Mouse (Mus musculus): ENCODE results near the gene Fam43b. TPM values are rescaled to one million over a fixed set of nuclear protein-coding genes. Genes with fewer than 3 reads are reported as not detected.

Gene Fam43b
- polyA plus RNA-seq, 1 experiment from 2014 or later = 2.6 TPM

- 54% methylated on average over 5 of the region's 5 CpGs for WGBS
- Histone ChIP-seq H3K9me3 (no peaks in the 10 kb centered on the region), H3K4me1 (replicated peaks) (peaks cover 8% of the 10 kb centered on the region; the same call in 1 of the 2 replicates), H3K4me3 (no peak overlapping the region), H3K36me3 (no peaks in the 10 kb centered on the region), H3K9ac (no peak overlapping the region), H3K27ac (replicated peaks) (no peak overlapping the region), H3K27me3 (peaks cover 40% of the 10 kb centered on the region; the same call in 1 of the 2 replicates), H3K4me2 (no peak overlapping the region)
- ATAC-seq (ENCODE audit: low read depth) = no peak
These were observed 20.1 kb upstream of the Fam43b start for GRCm38 (mm10) chr4:138416414-138416813.

- Histone ChIP-seq H3K27ac (replicated peaks) (no peak overlapping the region), H3K4me2 (no peak overlapping the region), H3K9me3 (no peaks in the 10 kb centered on the region), H3K4me3 (no peak overlapping the region), H3K4me1 (replicated peaks) (peaks cover 8% of the 10 kb centered on the region; the same call in 1 of the 2 replicates), H3K9ac (no peak overlapping the region), H3K27me3 (peaks cover 42% of the 10 kb centered on the region; the same call in 1 of the 2 replicates), H3K36me3 (no peaks in the 10 kb centered on the region)
- 81% methylated on average over 3 of the region's 3 CpGs for WGBS
- no peak for ATAC-seq (ENCODE audit: low read depth)
These were observed 19.7 kb upstream of the Fam43b start for GRCm38 (mm10) chr4:138415991-138416390.

- no peaks in the 10 kb centered on the region for H3K9me3 ChIP-seq
- no peak for ATAC-seq (ENCODE audit: low read depth)
- 24% methylated on average over 5 of the region's 6 CpGs for WGBS
- no peak overlapping the region for H3K4me2 ChIP-seq
- peaks cover 8% of the 10 kb centered on the region; the same call in 1 of the 2 replicates for H3K4me1 ChIP-seq (replicated peaks)
- H3K4me3 ChIP-seq = no peak overlapping the region
- H3K27ac ChIP-seq (replicated peaks) = no peak overlapping the region
- no peaks in the 10 kb centered on the region for H3K36me3 ChIP-seq
- H3K27me3 ChIP-seq = peaks cover 49% of the 10 kb centered on the region
- H3K9ac ChIP-seq = peak overlapping the region; percentile 22; the same call in 1 of the 2 replicates
These were observed 18.4 kb upstream of the Fam43b start for GRCm38 (mm10) chr4:138414725-138415124.

DNA sequence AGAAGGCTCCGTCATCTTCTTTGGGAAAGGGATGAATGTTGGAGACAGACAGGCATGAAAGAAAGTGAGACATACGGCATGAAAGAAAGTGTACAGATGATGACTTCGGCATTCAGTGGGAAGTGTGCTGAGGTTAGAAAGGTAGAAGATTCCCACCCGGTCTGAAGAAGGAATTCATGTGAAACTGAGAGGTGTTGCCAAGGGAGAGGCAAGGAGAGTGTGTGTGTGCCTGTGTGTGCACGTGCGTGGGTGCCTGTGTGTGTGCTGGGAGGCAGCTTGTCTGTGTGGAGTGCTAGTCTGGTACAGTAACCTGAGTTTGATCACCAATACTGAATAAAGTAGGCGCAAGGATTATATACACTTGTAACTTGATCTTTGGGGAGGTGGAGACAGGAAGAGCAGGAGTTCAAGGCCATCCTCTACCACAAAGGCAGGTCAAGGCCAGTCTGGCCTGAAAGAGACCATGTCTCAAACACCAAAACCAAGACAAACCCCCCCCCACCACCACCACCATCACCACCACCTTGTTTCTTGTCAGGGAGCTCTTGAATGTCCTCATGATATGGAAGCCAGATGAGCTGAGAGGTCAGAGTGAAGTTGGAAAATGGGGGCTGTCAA, 15.3 kb upstream of the Fam43b start:
- H3K9ac ChIP-seq = no peak overlapping the region
- ATAC-seq (ENCODE audit: low read depth) = no peak
- peaks cover 8% of the 10 kb centered on the region; the same call in 1 of the 2 replicates for H3K4me1 ChIP-seq (replicated peaks)
- no peak overlapping the region for H3K4me3 ChIP-seq
- H3K4me2 ChIP-seq = no peak overlapping the region
- no peaks in the 10 kb centered on the region for H3K9me3 ChIP-seq
- no peaks in the 10 kb centered on the region for H3K36me3 ChIP-seq
- peaks cover 46% of the 10 kb centered on the region for H3K27me3 ChIP-seq
- WGBS = 57% methylated on average over 7 of the region's 7 CpGs
- H3K27ac ChIP-seq (replicated peaks) = no peak overlapping the region

- no peak for ATAC-seq (ENCODE audit: low read depth)
- no peaks in the 10 kb centered on the region for H3K36me3 ChIP-seq
- no peak overlapping the region for H3K4me3 ChIP-seq
- no peaks in the 10 kb centered on the region for H3K9me3 ChIP-seq
- WGBS = 10% methylated on average over 5 of the region's 5 CpGs
- H3K4me1 ChIP-seq (replicated peaks) = peaks cover 8% of the 10 kb centered on the region; the same call in 1 of the 2 replicates
- H3K9ac ChIP-seq = no peak overlapping the region
- H3K4me2 ChIP-seq = no peak overlapping the region
- peaks cover 46% of the 10 kb centered on the region for H3K27me3 ChIP-seq
- no peak overlapping the region for H3K27ac ChIP-seq (replicated peaks)
These were observed 14.7 kb upstream of the Fam43b start for GRCm38 (mm10) chr4:138411011-138411410.

- H3K27me3 ChIP-seq = peaks cover 32% of the 10 kb centered on the region
- H3K4me2 ChIP-seq = no peak overlapping the region
- no peaks in the 10 kb centered on the region for H3K9me3 ChIP-seq
- H3K4me3 ChIP-seq = no peak overlapping the region
- no peaks in the 10 kb centered on the region for H3K36me3 ChIP-seq
- H3K4me1 ChIP-seq (replicated peaks) = no peaks in the 10 kb centered on the region
- 85% methylated on average over 12 of the region's 13 CpGs for WGBS
- H3K9ac ChIP-seq = no peak overlapping the region
- H3K27ac ChIP-seq (replicated peaks) = no peak overlapping the region
- no peak for ATAC-seq (ENCODE audit: low read depth)
These were observed 11.3 kb upstream of the Fam43b start for GRCm38 (mm10) chr4:138407479-138408194.

- Histone ChIP-seq H3K9ac (no peak overlapping the region), H3K27me3 (peaks cover 17% of the 10 kb centered on the region), H3K9me3 (no peaks in the 10 kb centered on the region), H3K4me2 (no peak overlapping the region), H3K4me1 (replicated peaks) (no peaks in the 10 kb centered on the region), H3K36me3 (no peaks in the 10 kb centered on the region), H3K4me3 (no peak overlapping the region), H3K27ac (replicated peaks) (no peak overlapping the region)
- no peak for ATAC-seq (ENCODE audit: low read depth)
- 2% methylated on average over 2 of the region's 2 CpGs for WGBS
These were observed 8.5 kb upstream of the Fam43b start for GRCm38 (mm10) chr4:138404806-138405205.

DNA sequence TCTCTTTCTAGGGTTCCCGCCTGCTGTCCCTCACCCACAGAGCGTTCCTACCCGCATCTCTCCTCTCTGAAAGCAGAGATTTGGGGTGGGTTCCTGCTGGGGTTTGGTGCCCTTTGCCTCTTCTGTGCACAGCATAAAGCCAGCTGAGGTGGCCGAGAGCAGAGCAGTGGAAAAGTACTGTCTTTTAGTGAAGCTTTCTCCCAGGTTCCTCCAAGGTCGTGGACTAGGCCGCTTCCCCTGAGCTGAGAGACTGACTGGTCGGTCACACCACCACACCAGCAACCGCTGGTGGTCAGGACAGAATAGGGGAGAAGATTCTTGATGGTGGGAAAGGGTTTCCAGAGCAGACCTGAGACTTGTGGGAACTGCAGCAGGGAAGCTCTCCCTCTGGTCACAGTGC, 383 bp upstream of the Fam43b start:
- H3K4me2 ChIP-seq = peak overlapping the region; percentile 66
- H3K9ac ChIP-seq = peak overlapping the region; percentile 68; the same call in 1 of the 2 replicates
- no peak overlapping the region for H3K27ac ChIP-seq (replicated peaks)
- H3K27me3 ChIP-seq = peaks cover 89% of the 10 kb centered on the region
- H3K36me3 ChIP-seq = no peaks in the 10 kb centered on the region
- peak overlapping the region; percentile 43 for H3K4me3 ChIP-seq
- no peak for ATAC-seq (ENCODE audit: low read depth)
- peaks cover 21% of the 10 kb centered on the region for H3K4me1 ChIP-seq (replicated peaks)
- WGBS = 5% methylated on average over 8 of the region's 8 CpGs
- no peaks in the 10 kb centered on the region for H3K9me3 ChIP-seq

- Histone ChIP-seq H3K4me1 (replicated peaks) (peaks cover 21% of the 10 kb centered on the region), H3K27me3 (peaks cover 98% of the 10 kb centered on the region), H3K27ac (replicated peaks) (no peak overlapping the region), H3K4me2 (peak overlapping the region; percentile 66), H3K9ac (peak overlapping the region; percentile 68), H3K36me3 (no peaks in the 10 kb centered on the region), H3K4me3 (peak overlapping the region; percentile 43), H3K9me3 (no peaks in the 10 kb centered on the region)
- ATAC-seq (ENCODE audit: low read depth) = peak; percentile 60; the same call in 1 of the 2 replicates
- WGBS = under 1% methylated on average over 103 of the region's 103 CpGs
These were observed 999 bp downstream of the Fam43b start for GRCm38 (mm10) chr4:138395087-138395970.

DNA sequence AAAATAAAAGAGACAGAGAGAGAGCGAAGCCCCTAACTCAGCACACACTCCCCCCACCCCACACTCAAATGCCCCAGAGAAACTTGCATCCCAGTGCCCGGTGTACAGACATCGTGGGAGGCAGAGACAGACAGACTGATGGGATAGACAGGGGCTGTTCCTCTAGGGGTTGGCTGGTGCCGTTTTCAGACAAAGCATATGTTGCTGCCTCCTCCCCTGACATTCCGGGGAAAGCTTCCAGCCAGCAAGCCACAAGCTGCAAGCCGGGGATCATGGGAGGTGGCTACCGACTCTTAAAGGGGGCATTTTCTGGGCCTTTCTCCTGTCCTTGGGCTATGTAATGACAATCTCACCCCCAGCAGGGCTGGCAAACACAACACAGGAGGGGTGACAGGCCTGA, 2.6 kb downstream of the Fam43b start:
- peaks cover 21% of the 10 kb centered on the region for H3K4me1 ChIP-seq (replicated peaks)
- ATAC-seq (ENCODE audit: low read depth) = no peak
- H3K9me3 ChIP-seq = no peaks in the 10 kb centered on the region
- peaks cover 87% of the 10 kb centered on the region for H3K27me3 ChIP-seq
- H3K27ac ChIP-seq (replicated peaks) = no peak overlapping the region
- H3K4me3 ChIP-seq = no peak overlapping the region
- H3K9ac ChIP-seq = no peak overlapping the region
- no peak overlapping the region for H3K4me2 ChIP-seq
- 71% methylated on average over 7 of the region's 7 CpGs for WGBS
- no peaks in the 10 kb centered on the region for H3K36me3 ChIP-seq

DNA sequence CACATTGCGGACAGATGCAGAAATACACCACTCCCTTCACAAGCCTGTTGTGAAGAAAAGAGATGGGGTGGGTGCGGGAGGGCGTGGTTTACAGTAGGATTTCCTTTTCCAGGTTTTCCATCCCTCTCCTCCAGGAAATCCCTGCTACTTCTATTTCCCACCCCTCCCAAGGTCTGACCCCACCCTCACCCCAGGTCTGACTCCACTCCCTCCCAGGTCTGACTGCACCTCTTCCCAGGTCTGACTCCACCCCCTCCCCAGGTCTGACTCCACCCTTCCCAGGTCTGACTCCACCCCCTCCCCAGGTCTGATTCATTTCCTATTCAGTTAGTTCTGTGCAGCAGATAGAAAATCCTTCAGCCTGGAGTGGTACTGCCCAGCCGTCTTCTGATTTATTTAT, 12.5 kb downstream of the Fam43b start:
- H3K9me3 ChIP-seq = no peaks in the 10 kb centered on the region
- H3K4me3 ChIP-seq = no peak overlapping the region
- H3K4me2 ChIP-seq = no peak overlapping the region
- H3K4me1 ChIP-seq (replicated peaks) = peaks cover 17% of the 10 kb centered on the region
- WGBS = 64% methylated on average over 4 of the region's 4 CpGs
- H3K27ac ChIP-seq (replicated peaks) = no peak overlapping the region
- no peaks in the 10 kb centered on the region for H3K36me3 ChIP-seq
- no peak for ATAC-seq (ENCODE audit: low read depth)
- H3K9ac ChIP-seq = no peak overlapping the region
- H3K27me3 ChIP-seq = no peaks in the 10 kb centered on the region

GRCm38 (mm10) chr4:138382462-138382861, 13.9 kb downstream of the Fam43b start:
- H3K4me2 ChIP-seq = no peak overlapping the region
- H3K9me3 ChIP-seq = no peaks in the 10 kb centered on the region
- H3K36me3 ChIP-seq = no peaks in the 10 kb centered on the region
- 77% methylated on average over 6 of the region's 6 CpGs for WGBS
- no peak overlapping the region for H3K27ac ChIP-seq (replicated peaks)
- no peak overlapping the region for H3K9ac ChIP-seq
- H3K4me1 ChIP-seq (replicated peaks) = peaks cover 18% of the 10 kb centered on the region
- no peaks in the 10 kb centered on the region for H3K27me3 ChIP-seq
- no peak overlapping the region for H3K4me3 ChIP-seq
- ATAC-seq (ENCODE audit: low read depth) = no peak
